Mouse (Mus musculus) testis, adult 2 months (tissue): ENCODE measurements at regions not wholly inside any gene's neighbourhood (a gene's known extent, or its start where the extent isn't known, plus 50 kb on each side); places are given as distances from the start of the nearest gene placed in this dataset.

Experiments
- CTCF ChIP-seq: fragments of 200-500 bp; IDR thresholded peaks from 2 replicates; pipeline ENCODE4 v1.5.1; 2012; ENCODE audit warnings: low read depth, mild to moderate bottlenecking, inconsistent platforms, low read length, moderate library complexity; ENCODE audit not compliant: control insufficient read depth, insufficient read depth, insufficient replicate concordance
- POLR2A ChIP-seq: fragments of 200-500 bp; IDR thresholded peaks from 2 replicates; pipeline ENCODE4 v1.6.1; 2012; ENCODE audit warnings: low read depth, mild to moderate bottlenecking, inconsistent platforms, low read length, moderate library complexity; ENCODE audit not compliant: control insufficient read depth

DNA sequence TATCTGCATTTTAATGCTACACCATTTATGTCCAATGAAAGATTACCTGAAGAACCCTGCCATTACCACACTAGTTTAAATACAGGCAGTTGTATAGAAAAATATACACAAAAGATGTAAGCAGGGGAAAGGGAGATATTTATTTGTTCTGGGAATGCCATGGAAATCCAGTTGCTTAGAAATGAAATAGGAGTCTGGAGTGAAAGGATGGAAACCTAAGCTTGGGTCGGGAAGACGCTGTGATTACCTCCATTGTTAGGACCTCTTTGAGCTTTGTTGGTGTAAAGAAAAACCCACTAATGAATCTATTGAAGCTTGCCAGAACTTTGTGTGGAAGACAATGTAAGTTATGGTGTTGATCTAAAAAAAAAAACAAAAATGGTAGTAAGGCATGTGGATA lies 341.3 kb upstream of the Tmem161b start:
- no peak for TF ChIP-seq POLR2A
- no peak for TF ChIP-seq CTCF
